Mouse (Mus musculus) small intestine, adult 2 months (tissue): ENCODE data around the gene Tm9sf2.

Experiments
- CTCF ChIP-seq: fragments of 200-500 bp; IDR thresholded peaks from 2 replicates; pipeline ENCODE4 v1.5.1; 2012; ENCODE audit warnings: low read depth, mild to moderate bottlenecking, control low read depth, inconsistent platforms, low read length, moderate library complexity, mixed read lengths; ENCODE audit not compliant: insufficient replicate concordance, insufficient read length; ENCODE audit errors: extremely low read depth
- POLR2A ChIP-seq: fragments of 200-500 bp; IDR thresholded peaks from 2 replicates; pipeline ENCODE4 v1.6.1; 2012; ENCODE audit warnings: low read depth, mild to moderate bottlenecking, control low read depth, inconsistent platforms, low read length, moderate library complexity

DNA sequence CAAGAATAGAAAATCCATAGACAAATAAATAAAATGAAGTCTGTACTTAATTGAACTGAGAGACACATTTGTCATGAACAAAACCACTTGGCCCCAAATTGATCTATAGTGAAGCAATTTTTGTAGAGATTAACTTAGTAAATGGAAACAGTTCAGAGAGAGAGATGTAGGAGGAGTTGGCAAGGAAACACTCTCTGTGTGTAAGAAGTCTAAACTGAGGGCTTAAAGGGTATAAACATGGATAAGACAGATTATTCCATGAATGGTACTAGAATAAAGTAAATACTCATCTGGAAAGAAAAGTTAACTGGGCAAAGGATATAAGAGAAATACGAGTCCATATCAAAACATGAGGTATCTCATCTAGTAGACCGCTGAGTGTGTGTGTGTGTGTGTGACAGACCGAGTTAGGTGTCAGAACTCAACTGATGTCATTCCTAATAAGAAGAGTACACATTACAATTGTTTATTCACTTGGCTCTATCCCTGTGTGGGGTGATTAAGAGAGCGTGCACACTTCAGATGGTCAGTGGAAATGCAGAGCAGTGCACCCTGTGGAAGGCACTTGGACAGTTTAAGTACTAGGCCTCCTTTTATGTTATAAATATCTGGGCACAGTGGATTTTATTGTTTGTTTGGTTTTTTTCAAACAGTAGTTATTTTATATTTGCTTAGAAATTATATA lies 36.9 kb downstream of the Tm9sf2 start:
- TF ChIP-seq CTCF (no peak), POLR2A (no peak)
